Mouse (Mus musculus): ENCODE data around the gene Slc12a1. TPM values are rescaled to one million over a fixed set of nuclear protein-coding genes. Genes with fewer than 3 reads are reported as not detected.
A peak's percentile ranks its signal among the peaks of the same experiment; 100 is the strongest.

Slc12a1 gene
- total and polyA plus RNA-seq, 3 experiments, result under 0.01 TPM; not detected in 2

GRCm38 (mm10) chr2:125248256-125248655, 96.0 kb downstream of the Slc12a1 start:
- ATAC-seq (ENCODE audit: extremely low read depth, insufficient number of reproducible peaks, low FRiP score, poor library complexity, severe bottlenecking), result no peak
- DNase-seq (ENCODE audit: low spot score), result no peak
- Histone ChIP-seq H3K27me3 (ENCODE audit: insufficient read depth, low read length) (no peaks in the 10 kb centered on the region), H3K4me1 (ENCODE audit: insufficient read depth, low read depth, low read length) (peaks cover 41% of the 10 kb centered on the region), H3K4me3 (ENCODE audit: low read depth, low read length) (peak overlapping the region; percentile 89), H3K9me3 (replicated peaks) (no peaks in the 10 kb centered on the region), H3K36me3 (replicated peaks) (peaks cover 45% of the 10 kb centered on the region)
- TF ChIP-seq TAL1 (conservative IDR thresholded peaks at IDR 0.05; ENCODE audit: low read depth, low read length), result no peak
- no peak for TF ChIP-seq CTCF (IDR thresholded peaks at IDR 0.05; ENCODE audit: low read depth, low read length)
- TF ChIP-seq GATA1 (IDR thresholded peaks at IDR 0.05; ENCODE audit: borderline replicate concordance, low read length), result no peak
- TF ChIP-seq GATA2 (IDR thresholded peaks at IDR 0.05; ENCODE audit: borderline replicate concordance, low read depth, low read length), result no peak
- TF ChIP-seq POLR2AphosphoS5 (IDR thresholded peaks at IDR 0.05; ENCODE audit: insufficient replicate concordance, low read depth, low read length), result no peak

GRCm38 (mm10) chr2:125249339-125249738, 97.0 kb downstream of the Slc12a1 start:
- peaks cover 47% of the 10 kb centered on the region for H3K4me1 ChIP-seq (ENCODE audit: insufficient read depth, low read depth, low read length)
- no peaks in the 10 kb centered on the region for H3K27me3 ChIP-seq (ENCODE audit: insufficient read depth, low read length)
- H3K4me3 ChIP-seq (ENCODE audit: low read depth, low read length), result peak overlapping the region; percentile 89
- ATAC-seq (ENCODE audit: extremely low read depth, insufficient number of reproducible peaks, low FRiP score, poor library complexity, severe bottlenecking), result no peak
- no peak for TF ChIP-seq TAL1 (conservative IDR thresholded peaks at IDR 0.05; ENCODE audit: low read depth, low read length)
- TF ChIP-seq GATA1 (IDR thresholded peaks at IDR 0.05; ENCODE audit: borderline replicate concordance, low read length), result no peak
- no peak for TF ChIP-seq GATA2 (IDR thresholded peaks at IDR 0.05; ENCODE audit: borderline replicate concordance, low read depth, low read length)
- no peak for TF ChIP-seq POLR2AphosphoS5 (IDR thresholded peaks at IDR 0.05; ENCODE audit: insufficient replicate concordance, low read depth, low read length)
- no peak for TF ChIP-seq CTCF (IDR thresholded peaks at IDR 0.05; ENCODE audit: low read depth, low read length)
- H3K36me3 ChIP-seq (replicated peaks), result peaks cover 56% of the 10 kb centered on the region
- no peak for DNase-seq (ENCODE audit: low spot score)
- no peaks in the 10 kb centered on the region for H3K9me3 ChIP-seq (replicated peaks)

- no peaks in the 10 kb centered on the region for H3K27me3 ChIP-seq (ENCODE audit: insufficient read depth, low read length)
- no peak for TF ChIP-seq GATA1 (IDR thresholded peaks at IDR 0.05; ENCODE audit: borderline replicate concordance, low read length)
- no peak for TF ChIP-seq POLR2AphosphoS5 (IDR thresholded peaks at IDR 0.05; ENCODE audit: insufficient replicate concordance, low read depth, low read length)
- TF ChIP-seq GATA2 (IDR thresholded peaks at IDR 0.05; ENCODE audit: borderline replicate concordance, low read depth, low read length), result no peak
- no peak for TF ChIP-seq CTCF (IDR thresholded peaks at IDR 0.05; ENCODE audit: low read depth, low read length)
- TF ChIP-seq TAL1 (conservative IDR thresholded peaks at IDR 0.05; ENCODE audit: low read depth, low read length), result no peak
- no peaks in the 10 kb centered on the region for H3K9me3 ChIP-seq (replicated peaks)
- H3K4me3 ChIP-seq (ENCODE audit: low read depth, low read length), result peak overlapping the region; percentile 89; the same call in 1 of the 2 replicates
- ATAC-seq (ENCODE audit: extremely low read depth, insufficient number of reproducible peaks, low FRiP score, poor library complexity, severe bottlenecking), result no peak
- DNase-seq (ENCODE audit: low spot score), result peak; percentile 26
- H3K4me1 ChIP-seq (ENCODE audit: insufficient read depth, low read depth, low read length), result peaks cover 51% of the 10 kb centered on the region
- peaks cover 61% of the 10 kb centered on the region for H3K36me3 ChIP-seq (replicated peaks)
Observed at GRCm38 (mm10) chr2:125249874-125250273, 97.6 kb downstream of the Slc12a1 start.

GRCm38 (mm10) chr2:125251781-125252180, 99.5 kb downstream of the Slc12a1 start:
- H3K9me3 ChIP-seq (replicated peaks), result no peaks in the 10 kb centered on the region
- peaks cover 79% of the 10 kb centered on the region for H3K36me3 ChIP-seq (replicated peaks)
- DNase-seq (ENCODE audit: low spot score) (no peak), ATAC-seq (ENCODE audit: extremely low read depth, insufficient number of reproducible peaks, low FRiP score, poor library complexity, severe bottlenecking) (no peak)
- no peak overlapping the region; the same call in 1 of the 2 replicates for H3K4me3 ChIP-seq (ENCODE audit: low read depth, low read length)
- TF ChIP-seq POLR2AphosphoS5 (IDR thresholded peaks at IDR 0.05; ENCODE audit: insufficient replicate concordance, low read depth, low read length) (no peak), GATA1 (IDR thresholded peaks at IDR 0.05; ENCODE audit: borderline replicate concordance, low read length) (no peak), CTCF (IDR thresholded peaks at IDR 0.05; ENCODE audit: low read depth, low read length) (0 out of 2 replicates have a peak, but pooled peaks have one; percentile 3), GATA2 (IDR thresholded peaks at IDR 0.05; ENCODE audit: borderline replicate concordance, low read depth, low read length) (no peak), TAL1 (conservative IDR thresholded peaks at IDR 0.05; ENCODE audit: low read depth, low read length) (no peak)
- no peaks in the 10 kb centered on the region for H3K27me3 ChIP-seq (ENCODE audit: insufficient read depth, low read length)
- peaks cover 46% of the 10 kb centered on the region for H3K4me1 ChIP-seq (ENCODE audit: insufficient read depth, low read depth, low read length)

- Histone ChIP-seq H3K27me3 (ENCODE audit: insufficient read depth, low read length) (no peaks in the 10 kb centered on the region), H3K9me3 (replicated peaks) (no peaks in the 10 kb centered on the region), H3K36me3 (replicated peaks) (peaks cover 84% of the 10 kb centered on the region), H3K4me3 (ENCODE audit: low read depth, low read length) (no peak overlapping the region; the same call in 1 of the 2 replicates), H3K4me1 (ENCODE audit: insufficient read depth, low read depth, low read length) (peaks cover 50% of the 10 kb centered on the region)
- DNase-seq (ENCODE audit: low spot score) (peak; percentile 36), ATAC-seq (ENCODE audit: extremely low read depth, insufficient number of reproducible peaks, low FRiP score, poor library complexity, severe bottlenecking) (0 out of 2 replicates have a peak, but pooled peaks have one; percentile 25)
- peak; percentile 19; the same call in 1 of the 2 replicates for TF ChIP-seq CTCF (IDR thresholded peaks at IDR 0.05; ENCODE audit: low read depth, low read length)
- no peak for TF ChIP-seq POLR2AphosphoS5 (IDR thresholded peaks at IDR 0.05; ENCODE audit: insufficient replicate concordance, low read depth, low read length)
Observed at GRCm38 (mm10) chr2:125252275-125252674, 100.0 kb downstream of the Slc12a1 start.

GRCm38 (mm10) chr2:125253699-125254098, 101.4 kb downstream of the Slc12a1 start:
- peaks cover 91% of the 10 kb centered on the region for H3K36me3 ChIP-seq (replicated peaks)
- no peak overlapping the region for H3K4me3 ChIP-seq (ENCODE audit: low read depth, low read length)
- H3K4me1 ChIP-seq (ENCODE audit: insufficient read depth, low read depth, low read length), result peaks cover 57% of the 10 kb centered on the region
- ATAC-seq (ENCODE audit: extremely low read depth, insufficient number of reproducible peaks, low FRiP score, poor library complexity, severe bottlenecking), result no peak
- DNase-seq (ENCODE audit: low spot score), result no peak
- TF ChIP-seq TAL1 (conservative IDR thresholded peaks at IDR 0.05; ENCODE audit: low read depth, low read length) (no peak), GATA2 (IDR thresholded peaks at IDR 0.05; ENCODE audit: borderline replicate concordance, low read depth, low read length) (no peak), CTCF (IDR thresholded peaks at IDR 0.05; ENCODE audit: low read depth, low read length) (no peak), POLR2AphosphoS5 (IDR thresholded peaks at IDR 0.05; ENCODE audit: insufficient replicate concordance, low read depth, low read length) (no peak), GATA1 (IDR thresholded peaks at IDR 0.05; ENCODE audit: borderline replicate concordance, low read length) (no peak)
- no peaks in the 10 kb centered on the region for H3K9me3 ChIP-seq (replicated peaks)
- no peaks in the 10 kb centered on the region for H3K27me3 ChIP-seq (ENCODE audit: insufficient read depth, low read length)

Measured in G1E (cell line).